Mouse (Mus musculus) midbrain, embryonic 11.5 days (tissue): ENCODE measurements around the gene Parp6. TPM values are rescaled to one million over a fixed set of nuclear protein-coding genes. Genes with fewer than 3 reads are reported as not detected.

Experiments
- ATAC-seq: fragments of 200-750 bp; cut with Nextera tagmentation; 2 replicates; pipeline ENCODE4 v1.8.0; 2017; ENCODE audit warnings: moderate TSS enrichment, moderate library complexity; ENCODE audit not compliant: low FRiP score
- DNase-seq: peaks from one replicate; pipeline ENCODE4 v3.0.0; 2015; ENCODE audit warnings: low spot score; ENCODE audit errors: missing footprints
- H3K27ac ChIP-seq: fragments of 300-500 bp; sonication (generic); 2 replicates; pipeline ENCODE4 v1.5.1; 2014; ENCODE audit warnings: low read depth, low read length
- H3K27me3 ChIP-seq: fragments of 300-500 bp; sonication (generic); 2 replicates; pipeline ENCODE4 v1.6.1; 2014; ENCODE audit warnings: mild to moderate bottlenecking, low read length, moderate library complexity, mixed read lengths; ENCODE audit not compliant: control insufficient read depth, insufficient read depth
- H3K36me3 ChIP-seq: fragments of 300-500 bp; sonication (generic); 2 replicates; pipeline ENCODE4 v1.6.1; 2014; ENCODE audit warnings: mild to moderate bottlenecking, low read length, moderate library complexity, mixed read lengths; ENCODE audit not compliant: control insufficient read depth, insufficient read depth
- H3K4me1 ChIP-seq: fragments of 300-500 bp; sonication (generic); 2 replicates; pipeline ENCODE4 v1.6.1; 2014; ENCODE audit warnings: low read length; ENCODE audit not compliant: control insufficient read depth, insufficient read depth
- H3K4me2 ChIP-seq: fragments of 300-500 bp; sonication (generic); 2 replicates; pipeline ENCODE4 v1.6.1; 2014; ENCODE audit warnings: mild to moderate bottlenecking, moderate library complexity
- H3K4me3 ChIP-seq: fragments of 300-500 bp; sonication (generic); 2 replicates; pipeline ENCODE4 v1.5.1; 2014; ENCODE audit warnings: low read depth, low read length
- H3K9ac ChIP-seq: fragments of 300-500 bp; sonication (generic); 2 replicates; pipeline ENCODE4 v1.6.1; 2014; ENCODE audit warnings: low read length
- H3K9me3 ChIP-seq: fragments of 300-500 bp; sonication (generic); 2 replicates; pipeline ENCODE4 v1.6.1; 2016; ENCODE audit warnings: low read length; ENCODE audit not compliant: control insufficient read depth
- WGBS: fragments of 180-500 bp; shearing (Covaris S2); extraction: QIAGEN DNeasy Blood & Tissue Kit; methylation state at CpG from one replicate; pipeline ENCODE4 v1.1.7; 2014; 5-methylcytosine and 5-hydroxymethylcytosine counted together
- polyA plus RNA-seq: library from polyadenylated mRNA; unstranded; fragments of >200 nt; fragmentation: Nextera tagmentation; extraction: Ambion mirVana; gene quantifications from 2 replicates; pipeline ENCODE4 v1.2.1, GENCODE M21; 2014

Gene Parp6
- polyA plus RNA-seq, 1 experiment from 2014 or later, result 91.7 TPM

GRCm38 (mm10) chr9:59589703-59590439, 27.2 kb upstream of the Parp6 start:
- peaks cover 7% of the 10 kb centered on the region; the same call in 1 of the 2 replicates for H3K27me3 ChIP-seq
- ATAC-seq (no peak), DNase-seq (no peak)
- no peaks in the 10 kb centered on the region for H3K9me3 ChIP-seq
- H3K36me3 ChIP-seq, result no peaks in the 10 kb centered on the region
- no peak overlapping the region for H3K27ac ChIP-seq
- H3K9ac ChIP-seq, result no peak overlapping the region
- no peak overlapping the region for H3K4me3 ChIP-seq
- H3K4me1 ChIP-seq, result peaks cover 9% of the 10 kb centered on the region
- 85% methylated on average over 10 of the region's 10 CpGs for WGBS
- H3K4me2 ChIP-seq, result no peak overlapping the region

- Histone ChIP-seq H3K36me3 (no peaks in the 10 kb centered on the region), H3K9me3 (no peaks in the 10 kb centered on the region), H3K4me2 (no peak overlapping the region), H3K27me3 (no peaks in the 10 kb centered on the region), H3K4me1 (no peaks in the 10 kb centered on the region), H3K9ac (no peak overlapping the region), H3K27ac (no peak overlapping the region), H3K4me3 (no peak overlapping the region)
- ATAC-seq (no peak), DNase-seq (peak; percentile 57)
- 76% methylated on average over 8 of the region's 8 CpGs for WGBS
These were observed 15.4 kb upstream of the Parp6 start for GRCm38 (mm10) chr9:59601661-59602060.

GRCm38 (mm10) chr9:59605967-59606366, 11.1 kb upstream of the Parp6 start:
- DNase-seq (peak; percentile 35), ATAC-seq (no peak)
- Histone ChIP-seq H3K9me3 (no peaks in the 10 kb centered on the region), H3K9ac (no peak overlapping the region), H3K36me3 (no peaks in the 10 kb centered on the region), H3K4me3 (no peak overlapping the region), H3K4me2 (no peak overlapping the region), H3K27ac (no peak overlapping the region), H3K27me3 (no peaks in the 10 kb centered on the region), H3K4me1 (no peaks in the 10 kb centered on the region)
- WGBS, result 57% methylated on average over 6 of the region's 6 CpGs

- WGBS, result 92% methylated on average over 2 of the region's 2 CpGs
- H3K9me3 ChIP-seq, result no peaks in the 10 kb centered on the region
- ATAC-seq (no peak), DNase-seq (no peak)
- no peak overlapping the region for H3K27ac ChIP-seq
- H3K36me3 ChIP-seq, result no peaks in the 10 kb centered on the region
- no peak overlapping the region for H3K4me2 ChIP-seq
- no peak overlapping the region for H3K9ac ChIP-seq
- no peak overlapping the region for H3K4me3 ChIP-seq
- H3K27me3 ChIP-seq, result no peaks in the 10 kb centered on the region
- no peaks in the 10 kb centered on the region for H3K4me1 ChIP-seq
These were observed 6.1 kb upstream of the Parp6 start for GRCm38 (mm10) chr9:59610950-59611349.

- no peaks in the 10 kb centered on the region for H3K27me3 ChIP-seq
- H3K9me3 ChIP-seq, result no peaks in the 10 kb centered on the region
- no peak overlapping the region for H3K4me3 ChIP-seq
- no peak overlapping the region for H3K4me2 ChIP-seq
- H3K27ac ChIP-seq, result no peak overlapping the region
- DNase-seq (no peak), ATAC-seq (no peak)
- 86% methylated on average over 2 of the region's 2 CpGs for WGBS
- H3K36me3 ChIP-seq, result 0 out of 2 replicates have a peak, but pooled peaks cover 2% of the 10 kb centered on the region
- peaks cover 8% of the 10 kb centered on the region for H3K4me1 ChIP-seq
- no peak overlapping the region for H3K9ac ChIP-seq
These were observed 1.3 kb upstream of the Parp6 start for GRCm38 (mm10) chr9:59615797-59616196.

- Histone ChIP-seq H3K27ac (peak overlapping the region; percentile 88), H3K9ac (peak overlapping the region; percentile 86), H3K4me2 (peak overlapping the region; percentile 53), H3K9me3 (no peaks in the 10 kb centered on the region), H3K4me3 (peak overlapping the region; percentile 79), H3K4me1 (peaks cover 8% of the 10 kb centered on the region), H3K36me3 (peaks cover 4% of the 10 kb centered on the region; the same call in 1 of the 2 replicates), H3K27me3 (no peaks in the 10 kb centered on the region)
- WGBS, result 1% methylated on average over 57 of the region's 58 CpGs
- peak; percentile 94 for ATAC-seq
- peak; percentile 94 for DNase-seq
These were observed 356 bp downstream of the Parp6 start for GRCm38 (mm10) chr9:59617307-59617973.

- peak; percentile 19 for DNase-seq
- no peak for ATAC-seq
- no peaks in the 10 kb centered on the region for H3K9me3 ChIP-seq
- no peaks in the 10 kb centered on the region for H3K4me1 ChIP-seq
- no peaks in the 10 kb centered on the region for H3K27me3 ChIP-seq
- H3K27ac ChIP-seq, result no peak overlapping the region
- H3K36me3 ChIP-seq, result peaks cover 16% of the 10 kb centered on the region
- H3K4me2 ChIP-seq, result no peak overlapping the region
- H3K4me3 ChIP-seq, result no peak overlapping the region
- 95% methylated on average over 1 of the region's 1 CpGs for WGBS
- H3K9ac ChIP-seq, result no peak overlapping the region
These were observed 21.3 kb downstream of the Parp6 start for GRCm38 (mm10) chr9:59638372-59638771.

- Histone ChIP-seq H3K4me2 (no peak overlapping the region), H3K4me3 (no peak overlapping the region), H3K36me3 (peaks cover 7% of the 10 kb centered on the region; the same call in 1 of the 2 replicates), H3K9me3 (no peaks in the 10 kb centered on the region), H3K27ac (no peak overlapping the region), H3K9ac (no peak overlapping the region), H3K27me3 (no peaks in the 10 kb centered on the region), H3K4me1 (no peaks in the 10 kb centered on the region)
- WGBS, result 89% methylated on average over 4 of the region's 4 CpGs
- peak; percentile 65 for DNase-seq
- no peak for ATAC-seq
These were observed 22.9 kb downstream of the Parp6 start for GRCm38 (mm10) chr9:59639936-59640335.

- WGBS, result 84% methylated on average over 2 of the region's 2 CpGs
- Histone ChIP-seq H3K27me3 (no peaks in the 10 kb centered on the region), H3K9ac (no peak overlapping the region), H3K4me2 (no peak overlapping the region), H3K27ac (no peak overlapping the region), H3K4me3 (no peak overlapping the region), H3K9me3 (no peaks in the 10 kb centered on the region), H3K4me1 (no peaks in the 10 kb centered on the region), H3K36me3 (peaks cover 7% of the 10 kb centered on the region; the same call in 1 of the 2 replicates)
- ATAC-seq (no peak), DNase-seq (no peak)
These were observed 24.2 kb downstream of the Parp6 start for GRCm38 (mm10) chr9:59641320-59641719.
